Mouse (Mus musculus): ENCODE data around the gene Gm13279.
"Not testable (repeated sequence)": the region's sequence is repeated elsewhere in the genome, so short reads cannot be mapped to it uniquely, and the experiment has no call there.

Gene Gm13279

DNA sequence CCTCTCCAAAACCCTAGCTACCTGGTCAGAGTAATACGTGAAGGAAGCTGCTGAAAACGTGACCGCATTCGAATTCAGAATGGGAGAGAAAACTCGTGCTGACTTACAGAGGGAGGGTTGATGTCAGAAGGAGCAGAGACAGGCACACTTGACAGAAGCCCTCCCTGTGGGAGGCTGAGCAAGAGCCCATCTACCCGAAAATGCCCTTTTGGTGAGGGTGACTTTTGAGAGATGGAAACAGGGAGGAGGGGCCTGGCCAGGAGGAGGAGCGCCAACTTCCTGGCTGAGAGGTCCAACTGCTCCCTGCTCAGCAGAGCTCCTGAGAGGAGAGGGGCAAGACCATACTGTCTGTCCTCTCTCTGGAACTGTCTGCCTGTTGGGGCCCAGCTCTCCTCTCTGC is 2.2 kb downstream of the Gm13279 start, which contains the start of gene Gm13285:
Gene Gm13285 (plus strand): TSS at position 301 of the 400 bp plus-strand sequence.
- DNase-seq, result not testable (repeated sequence)

DNA sequence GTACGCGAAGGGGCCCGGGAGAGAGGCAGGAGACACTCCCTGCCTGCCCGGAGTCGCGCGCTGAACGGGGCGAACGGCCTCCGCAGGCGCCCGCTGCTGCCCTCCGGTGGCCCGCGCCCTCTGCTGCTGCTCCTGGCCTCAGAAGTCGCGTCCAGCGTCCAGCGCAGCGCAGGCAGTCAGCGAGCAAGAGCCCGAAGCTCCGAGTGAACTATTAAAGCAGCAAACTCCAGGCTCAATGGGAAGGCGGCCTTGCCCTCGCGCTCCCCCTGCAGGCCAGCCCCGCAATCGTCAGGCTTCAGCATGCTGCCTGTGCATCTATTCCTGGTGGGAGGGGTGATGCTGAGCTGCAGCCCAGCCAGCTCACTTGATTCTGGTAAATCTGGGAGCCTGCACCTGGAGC is 5.8 kb downstream of the Gm13279 start, which contains the start of gene Gm13287:
Gene Gm13287 (plus strand): TSS at position 301 of the 400 bp plus-strand sequence.
- DNase-seq, result not testable (repeated sequence)

DNA sequence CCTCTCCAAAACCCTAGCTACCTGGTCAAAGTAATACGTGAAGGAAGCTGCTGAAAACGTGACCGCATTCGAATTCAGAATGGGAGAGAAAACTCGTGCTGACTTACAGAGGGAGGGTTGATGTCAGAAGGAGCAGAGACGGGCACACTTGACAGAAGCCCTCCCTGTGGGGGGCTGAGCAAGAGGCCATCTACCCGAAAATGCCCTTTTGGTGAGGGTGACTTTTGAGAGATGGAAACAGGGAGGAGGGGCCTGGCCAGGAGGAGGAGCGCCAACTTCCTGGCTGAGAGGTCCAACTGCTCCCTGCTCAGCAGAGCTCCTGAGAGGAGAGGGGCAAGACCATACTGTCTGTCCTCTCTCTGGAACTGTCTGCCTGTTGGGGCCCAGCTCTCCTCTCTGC is 8.0 kb downstream of the Gm13279 start, which contains the start of gene Gm13288:
Gene Gm13288 (plus strand): TSS at position 301 of the 400 bp plus-strand sequence.
- not testable (repeated sequence) for DNase-seq

DNA sequence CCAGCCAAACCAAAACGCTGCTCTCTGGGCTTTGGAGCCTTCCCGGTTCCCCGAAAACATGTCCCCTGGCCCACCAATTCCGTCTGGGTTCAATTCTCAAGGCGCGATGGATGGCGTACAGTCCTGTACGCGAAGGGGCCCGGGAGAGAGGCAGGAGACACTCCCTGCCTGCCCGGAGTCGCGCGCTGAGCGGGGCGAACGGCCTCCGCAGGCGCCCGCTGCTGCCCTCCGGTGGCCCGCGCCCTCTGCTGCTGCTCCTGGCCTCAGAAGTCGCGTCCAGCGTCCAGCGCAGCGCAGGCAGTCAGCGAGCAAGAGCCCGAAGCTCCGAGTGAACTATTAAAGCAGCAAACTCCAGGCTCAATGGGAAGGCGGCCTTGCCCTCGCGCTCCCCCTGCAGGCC is 8.6 kb downstream of the Gm13279 start:
- DNase-seq, result not testable (repeated sequence)

DNA sequence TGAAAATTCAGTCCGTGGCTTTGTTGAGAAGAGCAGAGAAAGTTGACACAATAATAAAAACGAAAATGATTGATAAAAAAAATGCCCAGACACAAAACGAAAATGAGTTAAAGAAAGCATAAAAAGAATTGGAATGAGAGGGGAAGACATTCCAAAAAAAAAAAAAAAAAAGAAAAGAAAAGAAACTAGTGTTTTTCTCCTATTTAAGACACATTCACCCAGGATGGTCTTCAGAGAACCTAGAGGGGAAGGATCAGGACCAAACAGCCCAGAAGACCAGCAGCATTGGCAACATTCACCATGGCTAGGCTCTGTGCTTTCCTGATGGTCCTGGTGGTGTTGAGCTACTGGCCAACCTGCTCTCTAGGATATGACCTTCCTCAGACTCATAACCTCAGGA is 18.7 kb downstream of the Gm13279 start, which contains the start of gene Ifna7:
Gene Ifna7 (plus strand): TSS at position 301 of the 400 bp plus-strand sequence.
- DNase-seq, result no peak

DNA sequence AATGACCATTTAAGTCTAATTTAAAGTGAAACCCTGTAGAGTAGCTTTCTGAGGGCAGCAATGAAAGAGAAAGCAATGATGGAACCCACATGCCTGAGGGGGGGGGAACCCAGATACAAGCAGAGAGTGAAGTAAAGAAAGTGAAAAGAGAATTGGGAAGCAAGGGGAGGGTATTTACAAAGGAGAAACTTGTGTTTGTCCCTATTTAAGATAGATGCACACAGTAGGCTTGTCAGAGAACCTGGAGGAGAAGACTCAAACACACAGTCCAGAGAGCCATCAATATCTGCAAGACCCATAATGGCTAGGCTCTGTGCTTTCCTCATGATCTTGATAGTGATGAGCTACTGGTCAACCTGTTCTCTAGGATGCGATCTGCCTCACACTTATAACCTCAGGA is 22.5 kb downstream of the Gm13279 start, which contains the start of gene Ifna11:
Gene Ifna11 (plus strand): TSS at position 301 of the 400 bp plus-strand sequence.
- DNase-seq, result no peak

DNA sequence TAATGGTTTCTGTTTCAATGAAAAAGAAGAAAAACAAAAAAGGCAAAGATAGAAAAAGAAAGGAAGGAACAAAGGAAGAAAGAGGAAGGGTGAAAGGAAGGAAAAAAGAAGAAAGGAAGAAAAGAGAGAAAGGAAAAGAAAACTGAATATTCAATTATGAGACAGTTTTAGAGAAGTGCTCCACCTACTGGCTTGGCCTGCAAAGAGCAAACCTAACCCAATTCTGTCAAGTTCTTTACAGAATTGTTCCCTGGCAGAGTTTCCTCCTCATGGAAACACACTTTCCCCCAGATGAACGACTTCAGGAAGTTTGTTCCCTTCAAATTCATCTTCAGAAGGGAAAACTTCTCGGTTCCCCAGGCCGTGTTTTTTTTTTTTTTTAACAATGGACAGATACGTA is 25.8 kb downstream of the Gm13279 start:
- DNase-seq, result no peak

DNA sequence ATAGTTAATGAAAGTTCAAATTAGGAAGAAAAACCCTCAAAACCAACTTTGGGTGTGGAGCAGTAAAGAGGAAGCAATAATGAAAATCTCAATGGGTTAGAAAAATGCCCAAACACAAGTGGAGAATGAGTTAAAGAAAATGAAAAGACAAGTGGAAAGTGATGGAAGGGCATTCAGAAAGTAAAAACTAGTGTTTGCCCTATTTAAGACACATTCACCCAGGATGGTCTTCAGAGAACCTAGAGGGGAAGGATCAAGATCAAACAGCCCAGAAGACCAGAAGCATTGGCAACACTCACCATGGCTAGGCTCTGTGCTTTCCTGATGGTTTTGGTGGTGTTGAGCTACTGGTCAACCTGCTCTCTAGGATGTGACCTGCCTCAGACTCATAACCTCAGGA is 29.9 kb downstream of the Gm13279 start, which contains the start of gene Ifna6:
Gene Ifna6 (plus strand): TSS at position 301 of the 400 bp plus-strand sequence.
- DNase-seq, result not testable (repeated sequence)

DNA sequence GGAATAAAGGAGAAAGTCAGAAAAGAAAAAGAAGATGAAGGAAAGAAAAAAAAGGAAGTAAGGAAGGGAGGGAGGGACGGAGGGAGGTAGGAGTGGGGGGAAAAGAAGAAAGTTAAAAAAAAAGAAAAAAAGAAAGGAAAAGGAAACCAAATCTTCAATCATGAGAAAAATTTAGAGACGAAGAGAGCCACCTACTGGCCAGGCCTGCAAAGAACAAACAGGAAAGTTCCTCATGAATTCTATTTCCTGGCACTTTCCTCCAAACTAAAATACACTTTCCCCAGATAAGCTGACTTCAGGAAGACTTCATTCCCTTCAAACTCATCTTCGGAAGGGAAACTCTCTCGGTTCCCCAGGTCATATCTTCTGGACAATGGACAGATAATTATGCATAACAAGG is 33.3 kb downstream of the Gm13279 start:
- peak in 1 of 2 experiments; percentile 15 for DNase-seq

DNA sequence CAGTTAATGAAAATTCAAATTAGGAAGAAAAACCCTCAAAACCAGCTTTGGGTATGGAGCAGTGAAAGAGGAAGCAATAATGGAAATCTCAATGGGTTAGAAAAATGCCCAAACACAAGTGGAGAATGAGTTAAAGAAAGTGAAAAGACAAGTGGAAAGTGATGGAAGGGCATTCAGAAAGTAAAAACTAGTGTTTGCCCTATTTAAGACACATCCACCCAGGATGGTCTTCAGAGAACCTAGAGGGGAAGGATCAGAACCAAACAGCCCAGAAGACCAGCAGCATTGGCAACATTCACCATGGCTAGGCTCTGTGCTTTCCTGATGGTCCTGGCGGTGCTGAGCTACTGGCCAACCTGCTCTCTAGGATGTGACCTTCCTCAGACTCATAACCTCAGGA is 38.0 kb downstream of the Gm13279 start, which contains the start of gene Ifna5:
Gene Ifna5 (plus strand): TSS at position 301 of the 400 bp plus-strand sequence.
- DNase-seq, result not testable (repeated sequence)

DNA sequence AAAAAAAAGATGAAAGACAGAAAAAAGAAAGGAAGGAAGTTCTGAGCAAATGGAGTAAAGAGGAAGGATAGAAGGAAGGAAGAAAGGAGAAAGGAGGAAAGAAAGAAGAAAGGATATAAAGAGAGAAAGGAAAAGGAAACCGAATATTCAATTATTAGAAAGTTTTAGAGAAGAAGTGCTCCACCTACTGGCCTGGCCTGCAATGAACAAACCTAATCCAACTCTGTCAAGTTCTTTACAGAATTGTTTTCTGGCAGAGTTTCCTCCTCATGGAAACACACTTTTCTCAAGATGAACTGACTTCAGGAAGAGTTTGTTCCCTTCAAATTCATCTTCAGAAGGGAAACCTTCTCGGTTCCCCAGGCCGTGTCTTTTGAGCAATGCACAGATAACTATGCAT is 41.6 kb downstream of the Gm13279 start:
- no peak for DNase-seq

DNA sequence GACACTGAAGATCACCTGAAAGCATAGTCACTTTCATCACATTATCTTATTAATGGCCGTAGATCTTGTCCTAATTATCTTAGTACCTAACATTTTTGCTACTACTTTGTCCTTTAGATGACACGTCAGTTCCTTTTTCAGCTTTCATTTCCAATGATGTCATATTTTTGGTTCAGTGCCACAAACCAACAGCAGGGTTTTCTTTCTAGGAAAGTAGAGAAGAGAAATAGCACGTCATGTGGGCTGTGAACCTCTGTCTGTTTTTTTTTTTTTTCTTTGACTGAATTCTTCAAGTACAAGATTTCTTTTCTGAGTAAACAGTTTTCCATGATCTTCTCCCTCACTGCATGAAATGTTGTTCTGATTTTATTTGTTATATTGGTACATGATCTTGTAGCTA is 42.9 kb downstream of the Gm13279 start:
- no peak for DNase-seq

DNA sequence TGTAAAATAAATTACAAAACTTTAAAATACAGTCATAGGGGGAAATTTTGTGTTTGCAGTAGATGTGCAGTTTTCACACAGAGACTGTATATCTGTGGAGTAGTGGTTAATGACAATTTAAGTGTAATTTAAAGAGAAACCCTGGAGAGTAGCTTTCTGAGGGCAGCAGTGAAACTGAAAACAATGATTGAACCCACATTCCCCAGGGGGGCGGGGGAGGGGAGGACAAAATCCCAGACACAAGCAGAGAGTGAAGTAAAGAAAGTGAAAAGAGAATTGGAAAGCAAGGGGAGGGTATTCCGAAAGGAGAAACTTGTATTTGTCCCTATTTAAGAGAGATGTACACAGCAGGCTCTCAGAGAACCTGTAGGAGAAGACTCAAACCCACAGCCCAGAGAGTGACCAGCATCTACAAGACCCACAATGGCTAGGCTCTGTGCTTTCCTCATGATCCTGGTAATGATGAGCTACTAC is 44.3 kb downstream of the Gm13279 start, which contains the start of gene Ifna4:
Gene Ifna4 (plus strand): TSS at position 424 of the 474 bp plus-strand sequence.
- no peak for DNase-seq

DNA sequence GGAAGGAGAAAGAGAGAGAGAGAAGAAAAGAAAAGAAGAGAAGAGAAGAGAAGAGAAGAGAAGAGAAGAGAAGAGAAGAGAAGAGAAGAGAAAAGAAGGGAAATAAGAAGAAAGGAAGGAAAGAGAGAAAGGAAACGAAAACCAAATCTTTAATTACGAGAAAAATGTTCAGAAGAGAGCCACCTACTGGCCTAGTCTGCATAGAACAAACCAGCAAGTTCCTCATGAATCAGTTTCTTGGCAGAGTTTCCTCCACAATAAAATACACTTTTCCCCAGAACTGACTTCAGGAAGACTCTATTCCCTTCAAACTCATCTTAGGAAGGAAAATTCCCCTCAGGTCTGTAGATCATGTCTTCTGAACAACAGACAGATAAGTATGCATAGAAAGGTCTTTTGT is 48.1 kb downstream of the Gm13279 start:
- no peak for DNase-seq

Data from cerebellum, postnatal 36 days (tissue).